Comparison of ENCODE assay signal across 9 mouse cellular contexts in the genomic region with DNA sequence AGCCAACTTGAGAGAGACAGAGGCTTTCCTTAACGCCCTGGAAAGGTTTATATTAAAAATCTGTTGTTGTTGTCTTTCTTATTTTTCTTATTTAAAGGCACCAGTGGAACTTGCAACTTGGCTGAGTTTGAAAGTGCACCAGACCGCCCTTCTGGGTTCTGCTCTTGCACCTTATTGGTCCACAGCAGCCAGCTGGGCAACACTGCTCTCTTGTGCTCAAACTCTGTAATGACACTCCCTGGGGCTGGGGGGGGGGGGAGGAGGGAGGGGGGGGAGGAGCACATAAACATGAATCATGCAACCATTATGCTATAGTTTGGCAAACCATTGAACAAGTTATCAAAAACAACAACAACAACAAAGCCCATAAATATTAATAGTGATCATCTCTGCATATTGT. TPM values are rescaled to one million over a fixed set of nuclear protein-coding genes. Genes with fewer than 3 reads are reported as not detected.
DNase-seq lines count a peak whose midpoint lies in the region; ATAC-seq and TF ChIP-seq lines count a peak whose summit lies in the region.
"Had no signal": no experiment of that assay in that cellular context is flagged by ENCODE, and none has a peak within 500 bp of the region (broad histone marks: within the 10 kb centered on the region; RNA-seq: fewer than 3 reads in every experiment).

No protein-coding gene starts in this region.

- TF ChIP-seq RAD21 in MEL (IDR thresholded peaks at IDR 0.05; ENCODE audit: low read depth, low read length) = peak; percentile 56

- 31% methylated on average over 2 of the region's 2 CpGs for WGBS in hindbrain, embryonic 11.5 days
- WGBS in hindbrain, embryonic 16.5 days = 35% methylated on average over 2 of the region's 2 CpGs
- WGBS in embryonic facial prominence, embryonic 10.5 days = 17% methylated on average over 2 of the region's 2 CpGs
- WGBS in intestine, postnatal 0 days = 24% methylated on average over 2 of the region's 2 CpGs

- no peaks in the 10 kb centered on the region for H3K27me3 ChIP-seq in hindbrain, embryonic 11.5 days (ENCODE audit: control insufficient read depth, insufficient read depth, low read length)
- no peaks in the 10 kb centered on the region for H3K27me3 ChIP-seq in hindbrain, embryonic 16.5 days (replicated peaks; ENCODE audit: control insufficient read depth, insufficient read depth, low read length)
- no peaks in the 10 kb centered on the region for H3K27me3 ChIP-seq in MEL (ENCODE audit: control insufficient read depth in 1 of 2, insufficient read depth in 2 of 2, low read length in 2 of 2)
- no peaks in the 10 kb centered on the region for H3K27me3 ChIP-seq in embryonic facial prominence, embryonic 10.5 days (replicated peaks; ENCODE audit: low read depth, poor library complexity, severe bottlenecking)
- no peaks in the 10 kb centered on the region for H3K27me3 ChIP-seq in intestine, postnatal 0 days (replicated peaks; ENCODE audit: control insufficient read depth, insufficient read depth, low read length)
- H3K27me3 ChIP-seq: embryonic facial prominence, embryonic 12.5 days had no signal

- no peak for TF ChIP-seq EP300 in MEL (IDR thresholded peaks at IDR 0.05; ENCODE audit: low read depth in 1 of 2, low read length in 2 of 2)

- peak; percentile 36 to 74 (median 57) for TF ChIP-seq CTCF in MEL (IDR thresholded peaks at IDR 0.05 in 2 of 3, conservative IDR thresholded peaks at IDR 0.05 in 1 of 3; ENCODE audit: control insufficient read depth in 1 of 3, insufficient read depth in 1 of 3, low read depth in 2 of 3, low read length in 3 of 3, poor library complexity in 1 of 3, severe bottlenecking in 1 of 3)
- peak; percentile 75 for TF ChIP-seq CTCF in intestine, postnatal 0 days (IDR thresholded peaks at IDR 0.05; ENCODE audit: low read depth)

- peak; percentile 39 for DNase-seq in hindbrain, embryonic 11.5 days (ENCODE audit: low spot score)
- peak; percentile 75 for DNase-seq in 416B (ENCODE audit: low read depth)
- peak; percentile 81 for DNase-seq in MEL (ENCODE audit: low read depth, low spot score)
- peak; percentile 69 for DNase-seq in embryonic facial prominence, embryonic 10.5 days (ENCODE audit: low spot score)

- H3K4me1 ChIP-seq in hindbrain, embryonic 11.5 days (replicated peaks; ENCODE audit: control insufficient read depth, insufficient read depth, low read length) = no peaks in the 10 kb centered on the region
- H3K4me1 ChIP-seq in hindbrain, embryonic 16.5 days (ENCODE audit: control insufficient read depth, insufficient read depth, low read depth, low read length) = no peaks in the 10 kb centered on the region
- 0 out of 4 replicates have a peak, but pooled peaks cover 0 to 2% of the 10 kb centered on the region in 2 experiments for H3K4me1 ChIP-seq in MEL (ENCODE audit: control insufficient read depth in 1 of 2, insufficient read depth in 2 of 2, low read length in 2 of 2)
- peaks cover 21% of the 10 kb centered on the region for H3K4me1 ChIP-seq in embryonic facial prominence, embryonic 10.5 days
- 0 out of 2 replicates have a peak, but pooled peaks cover 4% of the 10 kb centered on the region for H3K4me1 ChIP-seq in intestine, postnatal 0 days (replicated peaks; ENCODE audit: control insufficient read depth, insufficient read depth, low read length)

- H3K4me3 ChIP-seq in hindbrain, embryonic 11.5 days (ENCODE audit: low read depth, low read length) = no peak overlapping the region
- no peak overlapping the region for H3K4me3 ChIP-seq in hindbrain, embryonic 16.5 days (ENCODE audit: low read length)
- no peak overlapping the region for H3K4me3 ChIP-seq in MEL (ENCODE audit: control insufficient read depth in 1 of 2, insufficient read depth in 1 of 2, low read depth in 2 of 2, low read length in 2 of 2)
- H3K4me3 ChIP-seq in embryonic facial prominence, embryonic 10.5 days = no peak overlapping the region
- no peak overlapping the region for H3K4me3 ChIP-seq in intestine, postnatal 0 days (ENCODE audit: low read depth, low read length)
- H3K4me3 ChIP-seq: embryonic facial prominence, embryonic 12.5 days had no signal

- no peak overlapping the region for H3K4me2 ChIP-seq in hindbrain, embryonic 11.5 days (replicated peaks; ENCODE audit: low read depth, low read length)
- H3K4me2 ChIP-seq in hindbrain, embryonic 16.5 days (ENCODE audit: low read length) = no peak overlapping the region
- H3K4me2 ChIP-seq in intestine, postnatal 0 days (replicated peaks; ENCODE audit: low read depth) = no peak overlapping the region
- H3K4me2 ChIP-seq: embryonic facial prominence, embryonic 12.5 days had no signal

- no peak overlapping the region for H3K9ac ChIP-seq in hindbrain, embryonic 11.5 days (ENCODE audit: low read depth, low read length)
- no peak overlapping the region for H3K9ac ChIP-seq in hindbrain, embryonic 16.5 days (ENCODE audit: low read depth, low read length)
- H3K9ac ChIP-seq in MEL (ENCODE audit: control insufficient read depth, low read depth, low read length, poor library complexity, severe bottlenecking) = peak overlapping the region; percentile 48
- no peak overlapping the region for H3K9ac ChIP-seq in intestine, postnatal 0 days (ENCODE audit: low read depth, low read length)
- H3K9ac ChIP-seq: embryonic facial prominence, embryonic 12.5 days had no signal

- H3K9me3 ChIP-seq in hindbrain, embryonic 11.5 days (ENCODE audit: control insufficient read depth, low read length) = no peaks in the 10 kb centered on the region
- no peaks in the 10 kb centered on the region for H3K9me3 ChIP-seq in hindbrain, embryonic 16.5 days (ENCODE audit: control insufficient read depth, low read length)
- H3K9me3 ChIP-seq in MEL (replicated peaks; ENCODE audit: insufficient read depth, low read length) = no peaks in the 10 kb centered on the region
- no peaks in the 10 kb centered on the region for H3K9me3 ChIP-seq in embryonic facial prominence, embryonic 10.5 days
- no peaks in the 10 kb centered on the region for H3K9me3 ChIP-seq in intestine, postnatal 0 days (ENCODE audit: control insufficient read depth)
- H3K9me3 ChIP-seq: embryonic facial prominence, embryonic 12.5 days had no signal

- no peak for ATAC-seq in hindbrain, embryonic 11.5 days (ENCODE audit: low FRiP score)
- no peak for ATAC-seq in hindbrain, embryonic 16.5 days
- peak; percentile 56; the same call in 1 of the 2 replicates for ATAC-seq in intestine, postnatal 0 days
- ATAC-seq in megakaryocyte-erythroid progenitor cell, adult 5-6 weeks (replicated peaks; ENCODE audit: low FRiP score, low TSS enrichment, poor library complexity, severe bottlenecking) = peak; percentile 95
- ATAC-seq in erythroblast, adult 5-6 weeks (replicated peaks; ENCODE audit: low FRiP score, poor library complexity, severe bottlenecking) = no peak

- H3K36me3 ChIP-seq in hindbrain, embryonic 11.5 days (ENCODE audit: control insufficient read depth, insufficient read depth, low read length) = no peaks in the 10 kb centered on the region
- H3K36me3 ChIP-seq in hindbrain, embryonic 16.5 days (ENCODE audit: control insufficient read depth, insufficient read depth, low read length) = no peaks in the 10 kb centered on the region
- H3K36me3 ChIP-seq in MEL (ENCODE audit: control insufficient read depth in 1 of 2, insufficient read depth in 2 of 2, low read length in 2 of 2) = peaks cover 0 to 10% of the 10 kb centered on the region in 2 experiments; a peak in 2 of 4 replicates
- no peaks in the 10 kb centered on the region for H3K36me3 ChIP-seq in embryonic facial prominence, embryonic 10.5 days (replicated peaks)
- H3K36me3 ChIP-seq in intestine, postnatal 0 days (ENCODE audit: control insufficient read depth, insufficient read depth) = no peaks in the 10 kb centered on the region
- H3K36me3 ChIP-seq: embryonic facial prominence, embryonic 12.5 days had no signal

- no peak overlapping the region for H3K27ac ChIP-seq in hindbrain, embryonic 11.5 days (ENCODE audit: low read depth, low read length)
- no peak overlapping the region for H3K27ac ChIP-seq in hindbrain, embryonic 16.5 days (ENCODE audit: low read depth, low read length)
- H3K27ac ChIP-seq in MEL (ENCODE audit: control insufficient read depth, low read depth, low read length) = no peak overlapping the region
- peak overlapping the region; percentile 57; the same call in 1 of the 2 replicates for H3K27ac ChIP-seq in embryonic facial prominence, embryonic 10.5 days (replicated peaks)
- no peak overlapping the region for H3K27ac ChIP-seq in intestine, postnatal 0 days (ENCODE audit: low read depth, low read length)
- H3K27ac ChIP-seq: embryonic facial prominence, embryonic 12.5 days had no signal

- no peaks in the 10 kb centered on the region for H3K79me2 ChIP-seq in MEL (ENCODE audit: control insufficient read depth, insufficient read depth, low read length, poor library complexity)

- TF ChIP-seq POLR2A in MEL (IDR thresholded peaks at IDR 0.05; ENCODE audit: control insufficient read depth in 1 of 2, insufficient read depth in 1 of 2, low read depth in 1 of 2, low read length in 2 of 2, poor library complexity in 1 of 2) = no peak

TF ChIP-seq in MEL, 35 proteins besides CTCF, POLR2A, EP300 and RAD21:
- no peak for TF ChIP-seq MYC (IDR thresholded peaks at IDR 0.05; ENCODE audit: low read depth, low read length)
- TF ChIP-seq MAZ (IDR thresholded peaks at IDR 0.05; ENCODE audit: low read depth, low read length) = peak; percentile 88; the same call in 1 of the 2 replicates
- peak; percentile 53 for TF ChIP-seq SMC3 (IDR thresholded peaks at IDR 0.05; ENCODE audit: low read depth, low read length)
- TF ChIP-seq TCF12 (IDR thresholded peaks at IDR 0.05; ENCODE audit: low read depth, low read length) = no peak
- TF ChIP-seq ZC3H11A (IDR thresholded peaks at IDR 0.05; ENCODE audit: low read depth, low read length) = peak; percentile 2; the same call in 1 of the 2 replicates
- no peak for TF ChIP-seq CHD1 (IDR thresholded peaks at IDR 0.05; ENCODE audit: low read depth, low read length)

RNA-seq across cellular contexts. Expression of gene Zbtb2, which starts 46.5 kb away (rescaled TPM):
- polyA plus RNA-seq in hindbrain, embryonic 11.5 days (2014; fragmentation: Nextera tagmentation; extraction: Ambion mirVana) = 20.2 and 23.1 TPM in 2 replicates
- 11.7 and 15.2 TPM in 2 replicates for polyA plus RNA-seq in hindbrain, embryonic 16.5 days (2015; fragmentation: Nextera tagmentation; extraction: Ambion mirVana)
- 8.6 and 10.0 TPM in 2 replicates for total RNA-seq in MEL (2012; rRNA removed)
- 10 to 100 TPM in 1 of 2 experiments, not detected in 1; 12.7 TPM for polyA plus RNA-seq in MEL (2012; ENCODE audit: insufficient read depth in 1 of 2, insufficient read length in 2 of 2, low read depth in 1 of 2, low replicate concordance in 2 of 2, missing spikeins in 1 of 2)
- 18.8 and 22.7 TPM in 2 replicates for polyA plus RNA-seq in embryonic facial prominence, embryonic 10.5 days (2016; fragmentation: Nextera tagmentation; extraction: Ambion mirVana)
- polyA plus RNA-seq in intestine, postnatal 0 days (2015; fragmentation: Nextera tagmentation; extraction: Ambion mirVana) = 5.1 and 5.6 TPM in 2 replicates
- total RNA-seq in megakaryocyte-erythroid progenitor cell, adult 5-6 weeks (2014; fragmentation: Nextera tagmentation) = 7.4 and 7.5 TPM in 2 replicates
- total RNA-seq in megakaryocyte-erythroid progenitor cell, adult 5-6 weeks (2017) = 7.3 and 11.4 TPM in 2 replicates
- total RNA-seq in erythroblast, adult 5-6 weeks (2015; ENCODE audit: low replicate concordance) = 4.4 and 4.8 TPM in 2 replicates
- 2.6 and 4.6 TPM in 2 replicates for total RNA-seq in erythroblast, adult 5-6 weeks (2017; ENCODE audit: low replicate concordance)

Comparison
In these comparisons a context has a peak if more than half of its experiments do, and no peak if none do; other contexts are left out.
1. ATAC-seq: peak in intestine, postnatal 0 days (single experiment) and megakaryocyte-erythroid progenitor cell, adult 5-6 weeks (single experiment); none in hindbrain, embryonic 11.5 days (single experiment), hindbrain, embryonic 16.5 days (single experiment) and erythroblast, adult 5-6 weeks (single experiment).
2. Peak in every context shown above with its lines, with median percentiles within 50 percentile points of each other: DNase-seq.